Mouse (Mus musculus) mouse embryonic stem cell (cell line): ENCODE results near the gene Cpvl.

Experiments used
- in situ Hi-C, 2 experiments: fragments of 300-500 bp; cut with MboI; formaldehyde crosslinking; loops; 1 replicate in 1 of 2; 3 replicates in 1 of 2; pipeline ENCODE4 v1.14.3; 2019 to 2020; ENCODE audit warnings: low sequenced_read_pairs in 2 of 2, low pct_unique_long_range_greater_than_20kb in 1 of 2, mixed read lengths in 1 of 2; ENCODE audit not compliant: unreplicated experiment in 1 of 2

Cpvl gene

DNA sequence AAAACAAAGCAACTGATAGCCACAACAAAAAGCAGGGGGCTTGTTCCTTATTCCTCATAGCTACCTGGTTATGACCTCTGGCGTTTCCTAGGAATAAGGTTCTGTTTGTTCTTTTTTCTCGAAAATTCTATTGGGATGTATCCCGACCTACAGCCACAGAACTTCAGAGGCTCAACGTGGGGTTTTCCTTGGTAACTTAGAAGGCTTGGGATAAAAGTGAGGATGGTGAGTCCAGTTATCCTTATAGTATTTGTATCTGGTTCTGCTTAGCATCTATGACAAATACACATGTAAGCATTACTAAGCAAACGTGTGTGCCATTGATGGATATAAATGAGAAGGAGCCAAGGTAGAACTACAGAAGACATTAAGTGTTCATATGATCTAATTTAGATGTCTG lies at the start of gene Cpvl:
Cpvl (minus strand) TSS at position 101 of the 400 bp plus-strand sequence.
- in situ Hi-C loops = no loop called here

DNA sequence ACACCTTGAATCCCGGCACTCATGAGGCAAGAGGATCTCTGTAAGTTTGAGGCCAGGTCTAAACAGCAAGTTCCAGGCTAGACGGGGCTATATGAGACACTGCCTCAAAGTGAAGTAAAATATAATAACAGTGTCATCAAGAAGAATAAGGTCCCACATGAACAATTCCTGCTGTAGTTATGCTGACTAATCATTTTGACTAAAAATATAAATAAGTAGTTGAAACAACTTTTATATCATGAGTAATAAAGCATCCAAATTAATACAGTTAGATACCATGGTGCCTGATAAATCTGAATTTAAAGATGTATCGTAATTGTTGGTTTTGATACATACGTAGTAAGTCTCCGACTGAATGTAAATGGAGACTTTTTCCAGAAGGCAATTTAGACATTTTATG lies 45.4 kb upstream of the Cpvl start:
- in situ Hi-C loops = no loop called here

DNA sequence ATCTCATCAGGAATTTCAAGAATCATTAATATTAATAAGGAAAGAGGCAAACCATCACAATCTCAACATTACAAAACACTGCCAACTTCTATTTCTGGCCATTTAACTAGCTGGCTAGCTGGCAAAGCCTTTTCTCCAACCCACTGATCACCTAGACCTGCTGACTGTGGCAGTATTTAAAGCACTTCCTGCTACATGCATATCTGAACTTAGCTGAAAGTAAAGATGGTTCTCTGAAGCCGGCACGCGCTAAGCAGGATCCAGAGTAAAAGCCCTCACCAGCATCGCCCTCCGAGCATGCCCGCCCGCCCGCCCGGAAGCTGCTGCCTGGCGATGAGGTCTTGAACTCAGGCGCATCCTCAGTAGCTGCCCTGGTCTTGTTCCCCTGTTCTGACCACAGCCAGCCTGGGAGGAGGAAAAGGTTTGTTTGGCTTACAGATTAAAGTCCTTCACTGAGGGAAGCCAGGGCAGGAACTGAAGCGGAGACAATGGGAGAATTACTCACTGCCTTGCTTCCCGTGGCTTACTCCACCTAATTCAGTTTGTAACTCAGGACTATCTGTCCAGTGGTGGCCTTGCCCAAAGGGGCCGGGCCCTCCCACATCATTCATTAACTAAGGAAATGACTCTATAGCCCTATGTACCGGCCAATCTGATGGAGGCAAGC lies 42.8 kb upstream of the Cpvl start:
- in situ Hi-C loops = no loop called here

DNA sequence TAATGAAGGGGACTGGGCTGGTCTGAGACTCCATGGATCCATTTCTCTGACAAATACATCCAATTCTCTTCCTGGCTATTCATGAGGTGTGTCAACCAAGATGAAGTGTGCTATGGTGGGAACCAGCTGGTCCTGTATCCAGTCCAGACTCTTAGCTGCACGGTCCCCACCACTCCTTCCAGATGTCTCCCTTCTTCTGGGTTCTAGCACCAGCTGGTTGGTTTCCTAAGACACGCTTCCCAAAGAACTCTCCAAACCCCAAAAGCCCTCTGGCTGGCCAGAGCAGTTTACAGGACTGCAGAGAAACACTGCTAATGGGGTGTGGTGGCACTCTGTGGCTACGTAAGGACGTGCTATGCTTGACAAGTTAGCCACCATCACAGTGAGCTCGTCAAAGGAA lies 40.4 kb upstream of the Cpvl start:
- in situ Hi-C loops = no loop called here

DNA sequence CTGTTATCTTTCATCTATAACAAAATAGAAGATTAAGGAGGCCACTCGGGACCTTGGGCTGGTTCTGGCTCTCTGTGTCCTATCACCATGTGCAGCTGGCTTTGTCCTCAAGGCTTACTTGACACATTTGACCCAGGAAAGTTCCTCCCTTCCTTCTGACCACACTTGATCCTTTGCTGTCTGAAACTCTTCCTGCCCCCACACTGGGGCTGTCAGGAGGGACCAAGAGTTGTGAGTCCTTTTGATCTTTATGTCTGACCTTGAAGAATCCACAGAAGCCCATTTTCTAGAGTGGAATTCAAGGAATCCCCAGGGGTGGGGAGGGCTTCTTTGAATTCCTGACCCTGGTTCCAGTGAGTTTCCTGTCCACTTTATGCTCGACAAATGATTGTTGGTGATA lies 39.6 kb upstream of the Cpvl start:
- in situ Hi-C loops = no loop called here

DNA sequence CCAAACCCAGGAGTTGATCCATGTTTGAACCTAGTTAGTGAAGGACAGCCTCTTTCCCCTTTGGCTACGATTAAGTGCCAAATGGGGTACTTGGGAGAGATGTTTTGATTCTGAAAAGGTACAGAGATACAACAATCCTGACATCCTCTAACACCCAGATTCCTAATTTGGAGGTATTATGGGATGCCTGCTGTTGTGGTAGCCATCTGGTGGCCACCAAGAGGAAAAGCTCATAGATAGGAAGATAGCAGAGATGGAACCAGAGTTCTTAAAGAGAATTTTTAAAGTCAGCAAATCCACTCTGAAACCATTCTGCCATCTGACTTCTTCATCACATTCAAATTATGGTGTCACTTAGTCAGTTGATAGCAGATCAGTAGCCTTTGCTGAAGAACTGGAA lies 33.7 kb upstream of the Cpvl start:
- in situ Hi-C loops = no loop called here

DNA sequence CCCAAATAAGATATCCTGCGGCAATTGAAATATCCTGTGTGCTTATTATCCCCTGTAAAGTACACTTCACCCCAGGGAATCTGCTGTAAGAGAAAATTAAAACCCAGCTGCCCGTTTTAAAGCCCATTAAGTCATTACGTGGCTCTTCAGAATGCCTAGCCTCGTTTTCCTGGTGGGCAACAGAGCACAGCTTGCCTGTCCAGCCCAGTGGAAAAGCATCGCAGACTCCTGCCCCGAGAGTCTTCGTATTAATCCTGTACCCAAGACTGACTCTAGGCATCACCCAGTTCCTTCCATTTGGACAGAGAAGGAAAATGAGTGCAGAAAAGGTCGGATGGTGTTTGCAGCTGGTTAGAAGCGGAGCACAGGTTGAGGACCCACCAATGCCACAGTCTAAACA lies 31.9 kb upstream of the Cpvl start:
- in situ Hi-C loops = no loop called here

DNA sequence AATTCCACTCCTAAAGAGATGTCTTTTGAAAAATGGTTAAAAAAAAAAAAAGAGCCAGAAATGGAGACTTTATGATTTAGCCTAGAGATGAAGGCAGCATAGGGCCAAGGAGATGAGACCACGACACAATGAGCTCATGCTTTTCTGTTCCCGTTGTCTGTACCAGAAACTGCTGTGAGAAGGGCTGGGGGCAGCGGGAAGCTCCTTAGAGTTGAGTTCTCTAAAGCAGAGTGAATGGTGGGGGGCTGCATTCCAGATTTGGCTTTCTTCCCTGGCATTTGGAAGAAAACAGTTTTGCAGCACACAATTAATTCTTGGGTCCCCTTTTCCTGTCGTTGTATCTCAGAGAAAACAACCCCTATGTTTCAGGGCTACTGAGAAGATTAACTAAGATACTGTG lies 30.8 kb upstream of the Cpvl start:
- in situ Hi-C loops = no loop called here

DNA sequence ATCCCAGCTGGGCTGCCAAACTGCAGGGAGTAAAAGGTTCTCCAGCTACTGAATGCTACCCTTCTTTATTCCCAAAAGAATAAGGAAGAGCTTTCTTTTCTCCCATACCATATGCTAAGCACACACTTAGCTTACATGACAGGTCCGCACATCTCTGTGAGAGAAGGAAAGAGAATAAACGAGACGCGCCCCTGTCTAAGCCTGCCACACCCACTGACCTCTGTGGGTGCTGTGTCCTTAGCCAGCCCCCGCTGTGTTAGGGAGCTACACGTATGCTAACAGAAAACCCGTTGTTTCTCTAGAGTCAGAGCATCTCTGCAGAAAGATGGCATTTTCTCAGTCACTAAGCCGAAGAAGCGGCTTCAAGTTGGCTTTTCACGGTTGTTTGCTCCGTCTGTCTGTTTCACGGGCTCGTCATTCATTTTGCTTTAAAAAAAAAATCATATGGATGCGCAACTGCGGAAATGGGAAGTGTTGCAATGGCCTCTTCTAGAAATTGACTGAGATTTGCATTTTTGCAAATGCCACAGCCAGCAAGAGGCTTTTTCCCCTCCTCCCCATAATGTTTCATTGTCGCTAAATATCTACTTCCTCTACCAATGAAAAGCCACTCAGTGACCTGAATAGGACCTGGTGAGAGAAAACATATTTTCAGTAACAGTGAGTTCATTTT lies 30.1 kb upstream of the Cpvl start:
- in situ Hi-C loops = no loop called here

DNA sequence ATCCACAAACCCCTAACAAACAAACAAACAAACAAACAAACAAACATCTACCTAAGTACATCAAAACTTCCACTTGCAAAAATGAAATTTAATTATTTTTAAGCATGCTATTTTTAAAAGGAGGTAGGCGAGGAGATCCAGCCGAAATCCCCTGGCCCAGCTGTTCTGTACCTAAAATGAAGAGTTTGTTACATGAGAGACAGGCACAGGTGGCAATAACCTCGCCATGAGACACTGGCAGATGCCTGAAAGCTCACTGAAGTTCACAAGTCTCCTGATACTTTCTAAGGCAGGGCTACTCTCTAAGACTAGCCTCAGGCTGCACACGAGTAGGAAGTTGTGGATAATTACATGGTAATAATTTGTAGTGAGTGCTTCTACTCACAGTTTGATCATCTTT lies 26.8 kb upstream of the Cpvl start:
- in situ Hi-C loops = no loop called here

DNA sequence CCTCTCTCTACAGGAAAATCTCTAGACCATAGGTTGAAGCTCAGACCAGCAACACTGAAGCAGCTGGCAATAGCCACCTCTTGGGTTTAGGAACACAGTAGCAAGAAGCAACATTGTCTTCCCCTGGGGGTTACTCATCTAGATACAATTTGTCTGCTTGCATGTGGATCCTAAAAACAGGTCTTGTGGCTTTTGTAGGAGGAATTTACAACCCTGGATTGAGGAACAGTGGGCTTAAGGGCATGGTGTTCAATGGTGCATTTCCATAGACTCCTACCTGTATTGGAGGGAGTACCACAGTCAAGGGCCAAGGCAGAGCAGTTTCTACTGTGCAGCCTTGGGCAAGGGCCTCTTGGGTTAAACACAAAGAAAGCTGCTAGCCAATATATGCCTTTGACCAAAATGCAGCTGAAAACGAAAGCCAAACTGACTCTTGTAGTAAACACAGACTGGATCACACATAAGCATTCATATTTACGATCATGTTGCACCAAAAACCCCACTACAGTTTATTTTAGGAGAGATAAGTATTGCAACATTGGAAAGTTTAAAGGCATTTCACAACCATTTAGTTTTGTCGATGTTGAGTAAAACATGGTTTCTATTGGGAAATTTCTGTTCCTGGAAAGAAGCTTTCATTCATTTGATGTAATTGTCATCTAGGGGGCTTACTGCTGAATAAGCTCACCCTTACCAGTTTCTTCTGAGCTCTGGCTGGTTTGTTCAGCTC lies 17.9 kb upstream of the Cpvl start:
- in situ Hi-C loops = no loop called here

DNA sequence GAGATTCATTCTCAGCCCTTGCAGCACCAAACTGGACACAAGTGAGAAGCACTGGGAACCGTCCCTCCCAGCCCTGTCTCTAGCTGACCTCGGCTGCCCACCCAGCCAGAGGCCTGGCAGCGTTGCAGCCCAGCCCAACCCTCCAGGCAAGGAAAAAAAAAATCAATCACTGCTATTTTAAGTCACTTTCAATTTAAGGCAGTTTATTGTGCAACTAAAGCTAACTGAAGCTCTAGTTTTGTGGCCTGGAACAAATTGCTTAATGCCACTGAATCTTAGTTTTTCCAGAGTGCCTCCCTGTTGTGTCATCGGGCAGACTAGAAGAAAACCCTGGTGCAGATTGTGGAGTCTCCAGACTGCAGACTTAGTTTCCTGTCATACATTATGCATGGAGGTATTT lies 17.0 kb upstream of the Cpvl start:
- in situ Hi-C loops = no loop called here

DNA sequence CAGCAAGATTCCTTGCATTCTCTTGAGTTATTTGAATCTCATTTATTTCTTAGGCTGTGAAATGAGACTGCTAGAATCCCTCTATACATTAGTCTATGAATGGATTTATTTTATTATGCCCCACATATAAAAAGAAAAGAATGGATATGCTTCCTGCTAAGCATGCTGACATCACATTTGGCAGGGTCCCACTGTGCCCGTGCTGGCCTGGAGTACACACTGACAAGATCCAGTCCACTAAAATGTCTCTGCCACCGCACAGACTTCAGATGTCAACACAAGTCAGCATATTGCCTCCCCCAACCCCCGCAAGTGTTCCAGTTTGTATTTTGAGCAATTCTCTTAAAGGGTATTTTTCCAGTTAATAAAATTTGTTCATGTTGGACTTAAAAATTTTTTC lies 13.9 kb upstream of the Cpvl start:
- in situ Hi-C loops = no loop called here

DNA sequence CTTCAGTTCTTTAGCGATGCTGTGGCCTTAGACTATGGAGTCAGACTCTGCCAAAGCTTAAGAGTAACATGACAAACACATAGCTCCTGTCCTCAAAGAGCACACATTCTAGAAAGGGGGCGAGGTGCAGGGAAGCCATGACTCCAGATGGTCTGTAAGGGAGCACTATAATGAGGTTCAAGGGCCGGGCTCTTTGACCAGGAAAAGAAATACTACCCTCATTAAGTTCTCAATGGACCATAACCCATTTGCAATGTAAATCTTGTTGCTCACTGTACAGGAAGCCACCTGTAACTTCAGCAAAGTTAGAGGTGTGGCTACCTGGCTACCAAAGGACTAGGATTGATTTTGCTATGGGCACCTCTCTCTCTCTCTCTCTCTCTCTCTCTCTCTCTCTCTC lies 8.8 kb upstream of the Cpvl start:
- in situ Hi-C loops = no loop called here

DNA sequence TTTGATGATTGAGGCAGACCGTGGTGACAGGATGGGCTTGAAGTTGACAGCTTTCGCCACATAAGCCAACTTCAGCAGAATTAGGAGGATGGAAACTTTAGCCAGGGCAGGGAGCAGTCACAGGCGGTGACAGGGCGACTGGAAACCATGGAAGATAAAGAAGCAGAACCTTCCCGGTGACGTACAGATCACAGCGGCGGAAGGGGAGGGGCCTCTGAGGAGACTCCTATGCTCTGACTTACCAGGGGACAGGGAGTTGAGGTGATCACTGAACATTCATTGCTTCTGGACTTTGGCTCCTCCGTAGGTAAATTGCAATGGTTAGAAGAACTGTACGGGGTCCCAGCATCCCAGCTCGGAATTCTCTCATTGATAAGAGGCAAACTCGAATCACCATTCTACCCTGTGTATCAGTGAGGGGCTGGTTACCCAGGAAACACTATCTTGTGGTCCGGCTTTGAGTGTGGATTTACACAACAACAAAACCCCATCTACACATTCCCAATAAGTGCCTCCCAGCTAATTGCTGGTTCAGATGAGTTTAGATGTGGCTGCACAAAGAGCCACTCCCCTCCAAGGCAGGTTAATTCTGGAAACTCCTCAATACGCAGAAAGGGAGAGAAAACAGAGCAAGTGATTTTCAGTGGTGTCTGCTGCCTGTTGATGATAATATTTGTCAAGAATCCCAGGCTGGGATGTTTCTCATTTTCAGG lies 8.0 kb upstream of the Cpvl start:
- in situ Hi-C loops = no loop called here

DNA sequence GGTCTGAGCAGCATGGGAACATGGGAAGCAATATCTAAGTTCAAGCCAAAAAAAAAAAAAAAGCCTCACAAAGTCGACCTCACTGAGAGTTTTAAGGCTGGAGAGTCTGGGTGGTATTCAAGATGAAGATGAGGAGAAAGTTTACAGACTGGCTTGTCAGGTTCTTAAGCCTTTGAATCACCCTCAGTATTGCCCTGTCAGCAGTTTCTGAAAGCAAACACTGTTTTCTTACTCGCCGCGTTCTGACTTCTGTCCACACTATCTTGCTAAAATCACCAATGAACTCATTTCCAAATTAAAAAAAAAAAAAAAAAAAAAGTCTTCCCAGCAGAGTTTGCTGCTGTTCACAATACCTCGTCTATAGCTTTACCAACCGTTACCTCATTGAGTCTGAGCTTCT lies 5.3 kb upstream of the Cpvl start:
- in situ Hi-C loops = no loop called here

DNA sequence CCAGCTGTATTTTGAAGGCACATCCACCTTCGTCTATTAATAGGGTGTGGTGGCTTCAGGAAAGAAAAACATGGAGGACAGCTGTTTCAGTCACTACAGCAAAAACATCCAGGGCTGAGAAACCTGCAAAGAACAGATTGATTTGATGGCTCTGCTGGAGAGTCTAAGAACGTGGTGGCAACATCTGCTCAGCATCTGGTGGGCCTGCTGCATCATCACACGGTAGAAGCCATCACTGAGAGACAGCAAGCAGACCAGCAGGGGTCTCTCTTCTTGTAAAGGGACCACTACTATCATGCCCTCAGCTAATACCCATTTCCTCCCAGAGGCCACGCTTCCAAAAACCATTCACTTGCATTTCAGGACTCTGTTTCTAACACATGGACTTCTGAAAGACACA lies 4.1 kb upstream of the Cpvl start:
- in situ Hi-C loops = no loop called here

DNA sequence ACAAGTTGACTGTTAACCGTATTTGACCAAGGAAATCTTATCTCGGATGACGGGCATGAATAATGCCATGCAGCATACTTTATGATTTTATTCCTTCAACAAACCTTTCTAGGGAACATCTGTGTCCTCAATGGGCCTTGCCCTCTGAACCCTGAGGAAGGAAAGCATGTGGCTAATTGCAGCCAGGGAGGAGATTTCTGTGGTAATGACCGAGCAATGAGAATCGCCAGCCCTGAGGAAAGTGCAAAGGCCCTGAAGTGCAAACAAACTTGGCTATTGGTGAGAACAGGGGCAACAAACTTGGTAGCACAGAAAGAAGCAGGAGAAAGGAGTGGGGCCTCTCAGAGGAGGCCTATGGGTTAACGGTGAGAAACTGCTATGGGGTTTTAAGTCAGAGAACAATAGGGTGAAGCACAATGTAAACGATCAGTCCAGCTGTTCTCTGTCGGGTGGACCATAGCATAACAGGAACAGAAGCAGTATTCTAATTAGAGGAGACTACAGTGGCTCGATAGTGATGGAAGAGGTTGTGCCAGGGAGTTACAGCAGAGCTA lies 3.7 kb upstream of the Cpvl start:
- in situ Hi-C loops = no loop called here

DNA sequence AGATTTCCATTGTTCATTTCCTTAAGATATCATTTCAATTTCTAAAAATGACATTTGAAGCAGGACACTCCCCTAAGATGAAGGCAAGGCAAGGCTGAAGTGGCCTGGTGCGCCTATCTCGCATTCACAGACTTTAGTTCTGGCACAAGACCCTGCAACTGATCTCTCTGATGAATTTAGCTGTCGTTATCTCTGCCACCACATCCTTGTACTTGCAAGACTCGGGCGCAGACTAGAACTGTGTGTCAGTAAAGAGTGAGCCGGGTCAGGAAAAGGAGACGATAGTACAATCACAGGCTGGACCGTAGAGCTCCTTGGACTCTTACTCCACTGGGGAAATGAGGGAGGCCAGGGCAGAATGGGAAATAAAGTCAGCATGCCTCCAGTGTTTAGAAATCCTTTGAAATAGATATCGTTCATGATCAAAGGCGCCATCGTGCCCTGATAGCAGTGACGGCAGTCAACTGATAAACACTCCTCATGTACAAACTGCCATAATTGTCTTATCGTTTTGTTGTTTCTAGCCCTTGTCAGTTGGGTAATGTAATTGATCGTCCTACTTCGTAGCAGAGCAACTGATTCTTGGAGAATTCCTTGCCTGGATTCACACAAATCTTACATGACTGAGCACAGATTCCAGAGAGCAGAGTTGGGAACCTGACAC lies 2.5 kb upstream of the Cpvl start:
- in situ Hi-C loops = no loop called here
